Mouse (Mus musculus): ENCODE results near the gene Ttc7.

Gene Ttc7

DNA sequence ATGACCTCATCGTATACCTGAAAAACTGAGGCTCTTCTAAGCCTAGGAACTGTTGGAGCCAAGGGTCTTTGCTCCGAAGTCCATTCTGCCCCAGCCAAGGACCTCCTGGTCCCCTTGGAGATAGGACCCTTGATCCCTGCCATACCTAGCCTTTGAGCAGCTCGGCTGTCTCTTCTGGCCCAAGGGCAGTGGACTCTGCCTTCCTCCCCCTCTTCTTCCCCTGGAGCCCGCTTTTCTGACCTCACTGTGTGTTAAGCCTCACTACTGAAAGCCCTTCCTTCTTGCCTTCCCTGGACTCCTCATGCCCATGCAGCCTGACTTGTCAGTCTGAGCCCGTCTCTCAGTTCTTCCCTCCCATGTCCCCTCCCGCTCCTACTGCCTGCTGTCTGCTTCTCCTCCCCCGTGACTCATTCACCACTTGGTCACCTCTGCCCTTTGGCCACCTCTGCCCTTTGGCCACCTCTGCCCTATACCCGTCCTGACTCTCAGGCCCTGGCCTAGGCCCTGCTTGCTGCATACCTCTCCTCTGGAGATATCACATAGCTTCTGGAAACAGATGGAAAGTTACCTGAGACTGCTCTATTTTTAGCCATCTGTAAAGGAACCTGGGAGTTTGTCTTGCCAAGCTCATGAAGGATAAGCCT, 60.5 kb downstream of the Ttc7 start:
- DNase-seq, result no peak

DNA sequence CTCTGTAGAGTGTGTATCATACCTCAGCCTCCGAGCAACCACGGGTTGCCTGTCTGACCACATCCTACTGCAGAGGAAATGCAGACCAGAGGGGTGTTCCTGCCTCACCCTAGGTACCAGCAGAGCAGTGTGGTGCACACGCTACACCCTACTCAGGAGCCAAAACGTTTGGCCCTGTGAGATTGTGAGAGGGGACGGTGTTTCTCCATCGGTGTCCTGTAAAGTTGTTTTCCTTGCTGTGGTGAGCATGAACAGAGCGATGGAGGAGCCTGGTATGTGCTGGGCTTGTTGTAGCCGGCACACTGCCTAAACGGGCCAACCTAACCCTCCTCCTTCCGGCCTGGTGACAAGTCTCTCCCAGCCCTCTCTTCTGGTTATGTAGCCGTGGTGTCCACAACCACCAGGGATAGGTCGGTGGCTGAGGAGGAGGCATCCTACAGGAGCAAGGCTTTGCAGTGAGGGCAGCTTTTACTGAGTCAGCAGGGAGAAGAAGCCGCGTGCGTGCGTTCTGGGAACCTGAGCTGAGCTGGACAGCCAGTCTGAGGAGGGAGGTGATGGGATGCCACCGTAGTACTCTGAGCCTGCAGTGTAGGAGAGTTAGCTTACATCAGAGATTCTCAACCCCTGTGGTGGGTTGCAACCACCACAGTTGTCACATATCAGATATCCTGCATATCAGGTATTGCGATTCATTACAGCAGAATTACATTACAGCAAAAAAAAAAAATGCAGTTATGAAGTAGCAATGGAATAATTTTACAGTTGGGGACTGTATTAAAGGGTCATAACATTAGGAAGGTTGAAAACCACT, 62.0 kb downstream of the Ttc7 start:
- no peak for DNase-seq

DNA sequence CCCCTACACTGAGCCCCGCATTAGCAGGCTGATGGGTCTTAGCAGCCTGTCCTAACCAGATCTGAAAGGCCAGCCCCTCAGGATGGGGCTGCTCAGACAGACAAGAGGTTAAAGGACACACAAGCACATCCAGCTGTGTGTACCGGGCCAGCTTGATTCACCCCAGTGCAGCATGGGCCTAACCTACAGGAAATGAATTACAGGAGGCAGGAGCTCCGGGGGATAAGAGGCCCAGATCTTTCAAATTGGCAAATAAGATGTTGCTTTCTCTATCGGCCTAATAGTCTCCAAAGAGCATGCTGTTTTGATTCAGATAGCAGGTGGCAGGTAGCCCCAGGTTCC, 62.5 kb downstream of the Ttc7 start:
- no peak for DNase-seq

DNA sequence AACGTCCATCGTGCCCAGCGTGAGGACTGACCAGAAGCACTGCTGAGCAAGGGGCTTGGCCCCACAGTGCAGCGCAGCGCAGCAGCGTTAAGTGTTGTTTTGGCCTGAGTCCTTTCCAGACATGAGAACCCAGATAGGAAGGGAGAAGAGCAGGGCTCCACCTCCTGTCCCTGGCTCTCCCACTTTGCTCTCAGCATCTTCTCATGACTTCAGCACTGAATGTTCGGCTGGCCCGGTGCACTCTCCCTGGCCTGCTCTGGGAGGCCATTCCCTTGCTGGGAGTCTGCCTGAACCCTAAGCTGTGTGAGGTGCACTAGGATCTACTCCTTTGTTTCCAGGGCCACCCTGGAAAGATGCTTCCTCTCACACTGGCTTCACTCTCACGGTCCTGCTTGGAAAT, 65.7 kb downstream of the Ttc7 start:
- no peak for DNase-seq

DNA sequence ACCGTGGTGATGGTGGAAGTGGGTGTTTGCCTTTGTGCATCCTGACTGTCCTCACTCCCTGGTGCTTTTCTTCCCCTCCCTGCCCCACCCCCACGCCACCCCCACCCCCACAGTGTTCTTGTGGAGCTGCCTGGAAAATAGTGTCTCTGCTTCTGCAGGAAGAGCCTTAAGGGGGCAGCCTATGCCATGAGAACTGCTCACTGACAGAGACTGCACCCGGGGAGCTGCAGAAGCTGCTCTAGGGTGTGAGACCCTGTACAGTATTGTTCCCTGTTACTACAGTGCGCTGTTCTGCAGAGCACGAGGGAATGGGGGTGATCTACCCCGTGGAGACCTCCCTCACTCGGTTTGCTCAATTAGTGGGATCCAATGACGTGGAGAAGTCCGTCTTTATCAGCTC, 66.4 kb downstream of the Ttc7 start:
- DNase-seq, result no peak

DNA sequence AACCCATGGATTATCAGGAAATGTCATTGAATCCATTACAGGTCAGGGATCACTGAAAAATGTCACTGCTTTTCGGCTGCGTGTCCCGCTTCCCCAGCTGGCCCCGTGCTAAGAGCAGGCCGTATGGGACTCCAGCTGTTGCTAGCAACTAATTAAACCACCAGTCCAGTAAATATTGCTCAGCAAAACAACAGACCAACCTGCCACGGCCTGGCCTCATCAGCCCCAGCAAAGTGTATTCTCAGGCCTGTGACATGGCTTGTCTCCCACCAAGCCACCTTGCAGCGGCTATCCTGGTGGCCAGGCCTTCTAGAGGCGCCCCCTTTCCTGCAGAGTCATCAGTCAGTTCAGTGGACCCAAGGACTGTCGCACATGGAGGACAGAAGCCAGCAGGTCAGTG, 66.9 kb downstream of the Ttc7 start:
- DNase-seq, result no peak

DNA sequence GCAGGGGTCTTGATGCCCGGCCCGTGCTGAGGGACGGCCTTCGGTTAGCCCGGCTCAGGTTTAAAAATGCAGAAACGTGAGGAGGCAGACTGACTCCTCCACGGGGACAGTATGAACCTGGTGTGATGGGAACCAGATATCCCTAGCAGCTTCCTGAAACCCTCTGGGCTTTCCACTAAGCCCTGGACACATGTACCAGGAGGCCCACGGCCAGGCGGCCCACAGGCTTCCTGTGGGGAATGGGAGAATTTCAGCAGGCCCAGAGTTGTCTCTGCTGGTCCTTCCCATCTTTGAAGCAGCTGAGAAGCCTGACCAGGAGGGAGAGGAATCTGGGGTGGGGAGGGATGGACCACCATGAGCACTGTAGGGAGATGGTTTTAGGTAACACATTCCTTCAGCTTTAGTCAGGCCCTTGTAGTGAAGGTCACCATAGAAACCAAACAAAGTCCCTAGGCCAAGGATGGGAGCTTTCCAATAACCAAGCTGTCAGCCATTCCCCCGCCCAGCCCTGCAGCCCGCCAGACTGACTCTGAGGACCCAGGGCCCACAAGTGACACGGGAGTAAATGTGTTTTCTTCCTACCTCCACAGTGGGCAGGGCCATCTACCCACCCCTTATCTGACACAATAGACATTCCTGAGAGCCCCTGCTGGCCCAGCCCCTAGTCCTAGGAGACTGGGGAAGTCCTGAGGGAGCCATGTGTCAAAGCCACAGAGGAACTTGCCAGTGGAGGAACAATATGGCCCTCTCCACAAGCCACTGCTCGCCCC, 68.0 kb downstream of the Ttc7 start:
- DNase-seq, result no peak

DNA sequence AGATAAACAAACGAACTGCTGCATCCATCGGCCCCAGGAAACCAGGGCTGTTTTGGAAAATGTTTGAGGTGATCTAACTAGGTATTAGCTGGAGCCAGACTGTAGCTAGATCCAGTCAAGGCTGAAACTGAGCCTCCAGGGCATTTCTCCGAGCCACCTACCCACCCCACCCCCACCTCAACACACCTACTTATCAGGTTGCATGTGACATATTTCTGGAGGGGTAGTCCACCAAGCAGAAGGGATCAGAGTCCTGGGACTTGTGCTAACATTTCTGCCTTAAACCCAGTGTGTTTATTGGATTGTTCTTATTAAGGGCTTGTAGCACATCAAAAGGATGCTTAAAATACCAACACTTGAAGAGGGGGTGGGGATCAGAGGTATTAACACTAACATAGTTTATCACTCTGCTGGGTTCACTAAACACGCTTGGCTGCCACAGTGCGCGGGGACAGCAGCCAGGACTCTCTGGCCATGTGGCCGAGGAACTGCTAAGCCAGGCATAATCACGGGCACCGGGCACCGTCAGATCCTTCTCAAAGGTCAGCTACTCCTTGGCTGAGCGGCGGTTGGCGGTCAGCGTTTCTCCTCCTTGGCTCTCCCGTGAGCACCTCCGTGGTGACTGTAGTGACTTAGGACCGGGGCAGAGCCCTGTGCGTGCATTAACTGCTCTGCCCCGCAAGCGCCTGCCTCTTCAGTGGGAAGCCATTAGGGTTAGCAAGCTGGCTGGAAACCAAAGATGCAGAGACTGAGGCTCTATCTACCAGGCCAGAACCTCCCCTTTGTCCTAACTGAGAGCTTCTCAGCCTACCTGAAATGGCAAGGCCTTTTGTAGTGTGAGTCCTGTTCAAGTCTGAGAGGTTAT, 68.8 kb downstream of the Ttc7 start:
- no peak for DNase-seq

DNA sequence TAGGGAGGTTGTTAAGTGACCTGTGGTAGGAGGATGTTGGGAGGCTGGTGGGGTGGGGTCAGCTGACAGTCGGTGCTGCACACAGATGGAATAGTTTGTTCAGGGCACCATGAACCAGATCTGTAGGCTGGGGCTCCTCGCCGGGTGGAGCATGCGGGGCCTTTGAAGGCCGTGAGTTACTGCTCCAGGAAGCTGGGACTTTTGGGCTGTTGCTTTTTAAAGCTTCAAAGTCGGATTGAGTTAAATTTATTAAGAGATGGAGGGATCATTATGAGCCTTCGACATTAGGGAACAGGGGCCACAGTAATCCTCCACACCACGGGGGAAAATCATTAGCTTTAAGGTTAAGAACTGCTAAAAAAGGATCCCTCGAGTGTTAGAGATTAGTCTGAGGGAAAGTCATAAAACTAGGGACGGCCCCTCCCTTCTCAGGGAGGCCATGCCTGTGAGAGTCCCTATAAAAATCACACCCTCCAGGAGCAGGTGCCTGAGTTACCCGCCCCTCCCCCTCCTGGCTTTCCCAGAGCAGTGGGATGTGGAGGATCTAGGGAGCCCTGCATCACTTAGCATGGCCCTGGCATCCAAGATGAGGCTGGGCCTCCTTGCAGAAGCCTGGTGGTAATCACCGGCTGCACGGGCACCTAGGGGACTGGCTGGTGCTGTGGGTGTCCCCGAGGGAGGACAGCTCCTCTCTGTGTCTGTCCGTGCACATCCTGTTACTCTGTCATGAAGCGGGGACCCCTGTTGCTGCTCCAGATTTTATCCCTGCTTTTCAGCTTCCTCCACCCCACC, 69.6 kb downstream of the Ttc7 start:
- DNase-seq, result no peak

DNA sequence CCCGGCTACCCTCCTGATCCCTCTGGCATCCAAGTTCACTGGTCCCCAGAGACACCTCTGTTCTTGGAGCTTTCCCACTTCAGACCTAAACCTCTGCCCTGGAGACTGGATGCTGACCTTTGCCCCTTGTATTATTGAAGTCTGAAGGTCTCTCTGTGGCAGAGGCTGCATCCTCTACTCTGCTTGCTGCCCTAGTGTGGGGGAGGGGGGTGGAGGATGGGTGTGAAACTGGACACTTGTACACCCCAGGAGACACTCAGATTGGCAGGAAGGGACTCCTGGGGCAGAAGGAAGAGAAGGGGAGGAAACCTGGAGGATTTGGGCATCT, 70.2 kb downstream of the Ttc7 start:
- no peak for DNase-seq

DNA sequence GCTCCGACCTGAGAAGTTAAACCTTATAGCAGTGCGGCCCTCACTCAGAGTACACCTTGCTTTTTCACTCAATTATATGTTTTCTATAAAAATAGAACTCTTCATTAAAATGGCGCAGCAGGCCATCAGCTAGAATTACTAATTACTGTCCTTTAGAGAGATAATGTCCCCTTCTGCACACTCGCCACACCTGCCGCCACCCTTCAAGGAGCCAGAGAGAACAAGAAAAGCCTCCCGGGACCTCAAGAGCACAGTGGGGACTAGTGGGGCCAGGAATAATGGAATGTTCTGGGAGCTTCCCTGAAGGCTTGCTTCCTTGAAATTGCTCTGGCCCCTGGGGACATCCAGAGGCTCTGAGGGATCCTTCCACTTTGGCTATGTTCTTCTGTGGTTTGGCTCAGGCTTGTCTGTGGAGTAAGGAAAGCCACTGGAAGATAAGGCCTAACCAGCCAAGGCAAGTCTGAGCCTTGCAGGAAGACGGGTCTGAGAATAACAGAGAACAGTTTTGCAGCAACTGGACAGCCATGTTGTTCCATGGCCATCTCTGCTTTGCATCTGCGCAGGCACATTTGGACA, 71.1 kb downstream of the Ttc7 start:
- DNase-seq, result no peak

DNA sequence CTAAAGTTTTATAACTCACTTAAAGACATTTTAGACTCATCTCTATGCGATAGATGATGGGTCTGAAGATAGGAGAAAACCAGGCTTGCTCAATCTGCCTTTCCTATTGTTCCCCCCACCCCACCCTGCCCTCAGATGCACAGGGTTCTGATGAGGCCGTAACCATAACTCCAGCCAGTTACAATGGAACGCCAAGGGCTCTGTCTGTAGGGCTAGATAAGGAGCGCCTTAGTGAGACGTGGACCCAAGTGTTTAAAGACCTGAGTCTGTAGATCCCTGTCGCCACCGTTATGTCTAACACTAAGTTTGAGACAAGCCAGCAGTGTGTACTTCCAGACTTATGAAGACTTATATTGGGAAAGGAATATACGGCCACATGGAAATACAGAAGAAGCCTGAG, 72.8 kb downstream of the Ttc7 start:
- DNase-seq, result no peak

DNA sequence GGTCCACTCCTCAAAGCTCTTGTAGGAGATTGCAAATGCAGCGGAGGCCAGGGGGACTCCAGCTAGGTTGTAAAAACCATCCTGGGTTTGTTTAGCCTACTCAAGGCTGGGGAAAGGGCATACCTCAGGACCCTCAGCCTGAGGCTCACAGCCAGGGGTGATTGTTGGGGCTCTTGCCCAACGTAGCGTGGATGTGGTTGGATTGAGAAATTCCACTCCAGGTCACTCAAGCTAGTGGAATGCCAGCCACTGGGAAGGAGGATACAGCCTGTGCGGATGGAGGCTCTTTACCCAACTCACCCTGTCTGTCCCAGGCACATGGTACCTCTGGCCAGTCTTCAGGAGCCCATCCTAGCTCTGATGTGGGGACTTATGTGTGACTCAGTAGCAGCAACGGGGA, 73.6 kb downstream of the Ttc7 start:
- DNase-seq, result no peak

DNA sequence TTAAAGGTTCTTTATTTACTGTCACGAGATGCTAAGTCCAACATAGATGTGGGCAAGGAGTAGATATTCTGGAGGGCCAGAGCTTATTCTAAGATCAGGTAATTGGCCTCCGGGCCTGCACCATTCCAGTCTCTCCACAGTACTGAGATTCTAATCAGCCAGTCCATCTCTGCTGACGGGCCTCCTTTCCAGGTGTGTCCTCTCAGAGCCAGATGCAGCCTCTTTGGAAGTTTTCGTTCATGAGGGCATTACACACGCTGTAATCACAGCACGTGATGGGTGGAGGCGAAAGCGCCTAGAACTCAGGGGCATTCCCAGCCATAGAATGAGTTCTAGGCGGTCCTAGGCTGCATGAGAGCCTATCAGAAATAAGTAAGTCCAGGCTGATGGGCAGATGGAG, 74.8 kb downstream of the Ttc7 start:
- no peak for DNase-seq

DNA sequence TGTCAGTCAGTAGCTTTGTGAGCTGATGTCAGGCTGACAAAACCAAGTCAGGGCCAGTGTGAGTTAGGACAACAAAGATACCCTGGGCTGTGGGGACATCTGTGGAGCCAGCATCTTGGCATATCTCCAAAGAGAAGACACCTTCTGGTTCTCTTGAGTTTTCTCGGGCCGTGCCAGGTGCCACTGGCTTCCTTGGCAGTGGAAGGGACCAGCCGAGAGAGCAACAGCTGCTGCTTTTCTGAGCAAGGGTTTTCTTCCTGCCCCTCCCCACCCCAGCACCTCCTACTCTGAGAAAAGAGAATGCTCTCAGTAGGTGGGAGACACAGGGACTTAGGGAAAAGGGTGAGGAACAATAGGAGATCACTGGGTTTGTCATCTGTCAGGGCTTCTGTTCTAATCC, 78.4 kb downstream of the Ttc7 start:
- DNase-seq, result no peak

DNA sequence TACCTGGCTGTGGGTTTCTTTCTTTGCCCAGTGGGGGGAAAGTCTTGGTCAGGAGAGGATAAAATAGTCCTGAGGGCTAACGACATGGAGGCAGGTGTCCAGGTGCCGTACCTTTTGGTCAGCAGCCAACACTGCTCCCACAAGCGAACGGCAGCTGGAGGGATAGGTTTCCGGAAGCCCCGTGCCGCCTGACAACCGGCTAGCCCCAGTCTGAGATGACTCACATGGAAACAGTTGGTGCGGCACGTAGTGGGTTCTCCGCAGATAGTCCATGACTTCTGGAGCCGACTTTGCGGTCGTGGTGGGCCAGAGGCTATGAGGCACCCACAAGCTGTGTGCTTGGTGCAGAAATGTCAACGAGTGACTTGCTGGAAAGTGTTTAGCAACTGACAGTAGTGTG, 81.4 kb downstream of the Ttc7 start:
- no peak for DNase-seq

DNA sequence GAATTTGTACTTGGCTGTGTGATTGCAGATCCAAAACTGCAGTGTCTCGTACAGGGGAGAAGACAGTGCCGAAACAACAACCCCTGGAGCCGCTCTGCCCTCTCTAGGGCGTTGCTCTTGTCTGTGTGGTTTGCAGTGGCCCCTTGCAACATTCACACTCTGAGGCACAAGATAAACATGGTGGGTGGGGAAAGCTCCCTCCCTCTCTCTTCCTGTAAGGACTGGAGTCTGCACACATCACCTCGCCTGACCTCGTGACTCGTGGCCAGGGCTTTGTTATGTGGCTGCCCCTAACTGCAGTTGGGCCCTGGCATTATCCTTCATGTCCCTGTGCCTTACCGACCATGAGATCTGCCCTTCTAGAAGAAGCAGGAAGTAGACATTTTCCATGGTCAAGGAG, 82.6 kb downstream of the Ttc7 start:
- no peak for DNase-seq

DNA sequence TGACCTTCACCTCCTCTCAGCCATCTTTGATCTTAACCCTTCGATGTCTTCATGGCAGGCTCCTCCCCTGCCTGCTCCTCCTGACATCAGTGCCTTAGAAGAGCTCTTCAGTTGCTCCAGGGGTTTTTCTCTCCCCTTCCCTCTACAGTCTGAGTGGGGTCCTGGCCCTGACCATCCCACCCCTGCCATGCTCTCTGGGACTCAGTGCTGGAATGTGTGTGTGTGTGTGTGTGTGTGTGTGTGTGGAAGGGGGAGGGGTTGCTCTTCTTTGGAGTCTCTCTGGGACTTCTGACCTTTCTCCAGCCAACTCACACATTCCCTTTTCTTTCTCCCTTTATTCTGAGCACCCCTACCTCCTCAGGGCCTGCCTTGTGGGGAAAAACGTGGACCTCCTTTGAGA, 83.8 kb downstream of the Ttc7 start:
- DNase-seq, result no peak

DNA sequence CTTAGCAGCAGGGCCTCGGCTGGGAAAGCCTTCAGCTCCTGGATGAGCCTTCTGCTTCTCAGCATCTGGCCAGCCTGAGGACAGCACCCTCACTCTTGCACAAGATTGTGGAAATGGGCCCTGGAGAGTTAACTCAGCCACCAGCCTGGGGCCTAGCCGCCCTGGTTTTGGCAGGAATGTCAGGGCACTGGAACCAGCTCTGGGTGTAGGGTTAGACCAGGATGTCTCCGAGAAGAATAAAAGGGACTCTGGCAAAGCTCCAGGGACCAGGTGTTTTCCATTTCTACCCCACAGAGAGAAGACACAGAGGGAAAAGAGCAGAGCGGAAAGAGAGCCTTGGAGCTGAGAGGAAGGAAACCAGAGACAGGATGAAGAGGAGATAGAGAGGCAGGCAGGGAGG, 84.5 kb downstream of the Ttc7 start:
- no peak for DNase-seq

DNA sequence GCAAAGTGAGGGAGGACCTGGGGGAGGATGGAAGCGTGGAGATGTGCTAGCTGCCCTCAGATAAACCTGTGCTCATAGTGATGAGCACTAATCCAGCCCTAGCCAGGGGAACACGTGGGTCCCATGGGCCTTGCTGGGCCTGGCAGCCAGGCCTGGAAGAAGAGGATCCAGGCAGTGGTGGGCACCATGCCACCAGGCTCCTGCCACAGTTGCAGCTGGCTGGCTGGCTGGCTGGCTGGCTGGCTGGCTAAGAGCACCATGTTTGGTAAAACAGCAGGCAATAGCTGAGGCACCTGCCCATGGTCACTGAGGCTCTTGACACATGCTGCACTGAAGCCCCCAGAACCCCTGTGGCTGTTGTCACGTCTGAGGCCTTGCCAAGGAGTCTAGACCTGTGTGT, 85.0 kb downstream of the Ttc7 start:
- peak; percentile 66 for DNase-seq

DNA sequence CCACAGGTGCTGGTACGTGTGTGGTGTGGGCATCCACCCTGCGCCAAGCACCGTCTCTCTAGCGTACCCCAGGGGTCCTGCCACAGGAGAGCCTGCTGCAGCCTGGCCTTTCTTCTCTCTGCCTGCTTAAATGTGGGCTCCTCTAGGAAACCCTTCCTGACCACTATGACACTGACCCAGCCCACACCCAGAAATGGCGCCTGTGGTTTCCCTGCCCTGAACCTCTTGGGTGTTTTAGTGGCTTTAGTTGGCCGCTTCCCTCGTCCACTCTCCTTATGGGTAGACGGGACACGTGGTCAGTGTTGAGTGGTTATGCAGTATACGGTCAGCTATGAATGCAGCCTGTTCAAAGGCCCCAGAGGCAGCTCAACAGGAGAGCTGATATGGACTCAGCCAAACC, 85.8 kb downstream of the Ttc7 start:
- DNase-seq, result no peak

DNA sequence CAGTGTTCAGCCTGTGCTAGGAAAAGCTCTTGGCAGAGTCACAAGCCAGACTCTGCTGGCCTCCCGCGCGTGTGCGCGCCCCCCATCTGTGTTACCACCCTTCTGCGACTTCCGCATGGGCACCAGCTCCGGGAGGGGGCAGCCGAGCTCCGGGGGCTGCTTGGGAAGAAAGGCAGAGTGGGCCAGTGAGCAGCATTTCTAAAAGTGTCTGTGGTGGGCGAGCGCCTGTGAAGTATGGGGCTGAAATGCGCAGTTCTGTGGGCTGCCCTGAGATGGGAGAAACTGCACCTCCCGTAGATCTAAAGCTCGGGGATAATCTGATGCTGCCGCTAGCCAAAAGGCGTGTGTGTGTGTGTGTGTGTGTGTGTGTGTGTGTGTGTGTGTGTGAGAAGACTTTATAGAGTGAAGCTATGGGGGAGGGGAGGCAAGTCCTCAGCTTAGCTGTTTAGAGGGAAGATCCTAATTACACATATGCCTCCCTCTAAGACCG, 86.6 kb downstream of the Ttc7 start:
- DNase-seq, result peak; percentile 83
